ENCODE assay signal across 16 mouse cellular contexts in genomic region chr1:160304969-160305498, GRCm38 (mm10).
DNase-seq lines count a peak whose midpoint lies in the region; ATAC-seq and TF ChIP-seq lines count a peak whose summit lies in the region.
"Had no signal": no experiment of that assay in that cellular context is flagged by ENCODE, and none has a peak within 500 bp of the region (broad histone marks: within the 10 kb centered on the region; RNA-seq: fewer than 3 reads in every experiment).

No protein-coding gene starts in this region.

- TF ChIP-seq EP300 in liver, postnatal 0 days (IDR thresholded peaks at IDR 0.05; ENCODE audit: low read depth), result no peak

- ATAC-seq in CD4-positive, CD25-positive, alpha-beta regulatory T cell, adult 4 months, result no peak
- peak; percentile 73 for ATAC-seq in midbrain, embryonic 11.5 days (ENCODE audit: low FRiP score)
- no peak for ATAC-seq in midbrain, postnatal 0 days (ENCODE audit: low FRiP score)
- no peak for ATAC-seq in liver, postnatal 0 days
- no peak for ATAC-seq in forebrain, embryonic 13.5 days
- ATAC-seq: inflammation-experienced regulatory T-cells, adult 6 months; Patski had no signal

- TF ChIP-seq CTCF in midbrain, postnatal 0 days (IDR thresholded peaks at IDR 0.05), result no peak
- no peak for TF ChIP-seq CTCF in liver, postnatal 0 days (IDR thresholded peaks at IDR 0.05; ENCODE audit: low read depth)

- no peak overlapping the region for H3K4me3 ChIP-seq in midbrain, embryonic 11.5 days (ENCODE audit: low read depth, low read length)
- no peak overlapping the region for H3K4me3 ChIP-seq in midbrain, postnatal 0 days (ENCODE audit: low read depth, low read length)
- H3K4me3 ChIP-seq in liver, postnatal 0 days (ENCODE audit: low read depth, low read length), result no peak overlapping the region
- H3K4me3 ChIP-seq in forebrain, embryonic 13.5 days, result no peak overlapping the region
- H3K4me3 ChIP-seq: heart, embryonic 13.5 days; limb, embryonic 13.5 days; lung, embryonic 15.5 days had no signal

- H3K36me3 ChIP-seq in midbrain, embryonic 11.5 days (ENCODE audit: control insufficient read depth, insufficient read depth, low read length), result no peaks in the 10 kb centered on the region
- no peaks in the 10 kb centered on the region for H3K36me3 ChIP-seq in midbrain, postnatal 0 days (ENCODE audit: insufficient read depth, low read length)
- no peaks in the 10 kb centered on the region for H3K36me3 ChIP-seq in liver, postnatal 0 days (replicated peaks; ENCODE audit: insufficient read depth, low read length)
- H3K36me3 ChIP-seq in forebrain, embryonic 13.5 days (ENCODE audit: poor library complexity, severe bottlenecking), result no peaks in the 10 kb centered on the region
- H3K36me3 ChIP-seq: heart, embryonic 13.5 days; limb, embryonic 13.5 days; lung, embryonic 15.5 days had no signal

- H3K9me3 ChIP-seq in midbrain, embryonic 11.5 days (ENCODE audit: control insufficient read depth, low read length), result no peaks in the 10 kb centered on the region
- H3K9me3 ChIP-seq in midbrain, postnatal 0 days (ENCODE audit: low read length), result no peaks in the 10 kb centered on the region
- no peaks in the 10 kb centered on the region for H3K9me3 ChIP-seq in liver, postnatal 0 days (ENCODE audit: low read length)
- H3K9me3 ChIP-seq in forebrain, embryonic 13.5 days (replicated peaks), result no peaks in the 10 kb centered on the region
- H3K9me3 ChIP-seq: heart, embryonic 13.5 days; limb, embryonic 13.5 days; lung, embryonic 15.5 days had no signal

- no peak overlapping the region for H3K27ac ChIP-seq in midbrain, embryonic 11.5 days (ENCODE audit: low read depth, low read length)
- no peak overlapping the region for H3K27ac ChIP-seq in midbrain, postnatal 0 days (ENCODE audit: low read depth, low read length)
- H3K27ac ChIP-seq in liver, postnatal 0 days (ENCODE audit: low read depth), result no peak overlapping the region
- no peak overlapping the region for H3K27ac ChIP-seq in forebrain, embryonic 13.5 days
- H3K27ac ChIP-seq: heart, embryonic 13.5 days; limb, embryonic 13.5 days; lung, embryonic 15.5 days had no signal

- no peak overlapping the region for H3K9ac ChIP-seq in midbrain, embryonic 11.5 days (ENCODE audit: low read length)
- no peak overlapping the region for H3K9ac ChIP-seq in midbrain, postnatal 0 days (replicated peaks; ENCODE audit: low read length, poor library complexity, severe bottlenecking)
- H3K9ac ChIP-seq in liver, postnatal 0 days (replicated peaks), result no peak overlapping the region
- H3K9ac ChIP-seq in forebrain, embryonic 13.5 days, result no peak overlapping the region
- H3K9ac ChIP-seq: heart, embryonic 13.5 days; limb, embryonic 13.5 days; lung, embryonic 15.5 days had no signal

- 70% methylated on average over 6 of the region's 6 CpGs for WGBS in midbrain, embryonic 11.5 days
- 59% methylated on average over 6 of the region's 6 CpGs for WGBS in midbrain, postnatal 0 days
- 64% methylated on average over 6 of the region's 6 CpGs for whole genome bisulfite sequencing in liver, postnatal 0 days (ENCODE audit: insufficient replicate concordance)
- 69% methylated on average over 6 of the region's 6 CpGs for WGBS in forebrain, embryonic 13.5 days

- DNase-seq in CD4-positive, CD25-positive, alpha-beta regulatory T cell, adult 2 months (ENCODE audit: low read depth, low spot score), result peak; percentile 18
- no peak for DNase-seq in midbrain, embryonic 11.5 days (ENCODE audit: low spot score, missing footprints)
- DNase-seq in midbrain, postnatal 0 days (ENCODE audit: low spot score), result no peak
- no peak for DNase-seq in liver, postnatal 0 days
- DNase-seq in thymus, postnatal 25 days, result peak; percentile 33
- DNase-seq in frontal cortex, postnatal 14 days (ENCODE audit: low spot score in 2 of 2), result no peak
- DNase-seq: gastrocnemius, postnatal 36 days; heart, postnatal 4 days; kidney, adult 9 months had no signal

- no peaks in the 10 kb centered on the region for H3K4me1 ChIP-seq in midbrain, embryonic 11.5 days (ENCODE audit: control insufficient read depth, insufficient read depth, low read length)
- no peaks in the 10 kb centered on the region for H3K4me1 ChIP-seq in midbrain, postnatal 0 days (ENCODE audit: insufficient read depth, low read length)
- peaks cover 19% of the 10 kb centered on the region for H3K4me1 ChIP-seq in liver, postnatal 0 days (ENCODE audit: insufficient read depth)
- H3K4me1 ChIP-seq in forebrain, embryonic 13.5 days, result peaks cover 10% of the 10 kb centered on the region

- H3K4me2 ChIP-seq in midbrain, embryonic 11.5 days, result no peak overlapping the region
- H3K4me2 ChIP-seq in midbrain, postnatal 0 days (ENCODE audit: low read depth, low read length, poor library complexity, severe bottlenecking), result no peak overlapping the region
- H3K4me2 ChIP-seq in liver, postnatal 0 days (ENCODE audit: low read depth, low read length), result 0 out of 2 replicates have a peak overlapping the region, but pooled peaks have one; percentile 27
- no peak overlapping the region for H3K4me2 ChIP-seq in forebrain, embryonic 13.5 days
- H3K4me2 ChIP-seq: heart, embryonic 13.5 days; limb, embryonic 13.5 days; lung, embryonic 15.5 days had no signal

- no peaks in the 10 kb centered on the region for H3K27me3 ChIP-seq in midbrain, embryonic 11.5 days (ENCODE audit: control insufficient read depth, insufficient read depth, low read length)
- no peaks in the 10 kb centered on the region for H3K27me3 ChIP-seq in midbrain, postnatal 0 days (ENCODE audit: insufficient read depth, low read length)
- H3K27me3 ChIP-seq in liver, postnatal 0 days (ENCODE audit: insufficient read depth, low read length), result no peaks in the 10 kb centered on the region
- no peaks in the 10 kb centered on the region for H3K27me3 ChIP-seq in forebrain, embryonic 13.5 days
- H3K27me3 ChIP-seq: heart, embryonic 13.5 days; limb, embryonic 13.5 days; lung, embryonic 15.5 days; Patski had no signal

Comparison
In these comparisons a context has a peak if more than half of its experiments do, and no peak if none do; other contexts are left out.
1. DNase-seq: peak in CD4-positive, CD25-positive, alpha-beta regulatory T cell, adult 2 months (single experiment) and thymus, postnatal 25 days (single experiment); none in midbrain, embryonic 11.5 days (single experiment), midbrain, postnatal 0 days (single experiment), liver, postnatal 0 days (single experiment) and frontal cortex, postnatal 14 days (0 of 2).